ENCODE assay signal across 8 mouse cellular contexts in genomic region chr5:125404536-125404902, GRCm38 (mm10). TPM values are rescaled to one million over a fixed set of nuclear protein-coding genes. Genes with fewer than 3 reads are reported as not detected.
DNase-seq lines count a peak whose midpoint lies in the region; ATAC-seq and TF ChIP-seq lines count a peak whose summit lies in the region.

No protein-coding gene starts in this region.

- TF ChIP-seq CTCF in MEL (IDR thresholded peaks at IDR 0.05 in 2 of 3, conservative IDR thresholded peaks at IDR 0.05 in 1 of 3; ENCODE audit: control insufficient read depth in 1 of 3, insufficient read depth in 1 of 3, low read depth in 2 of 3, low read length in 3 of 3, poor library complexity in 1 of 3, severe bottlenecking in 1 of 3), result no peak
- no peak for TF ChIP-seq CTCF in liver, postnatal 0 days (IDR thresholded peaks at IDR 0.05; ENCODE audit: low read depth)

- peaks cover 26% of the 10 kb centered on the region for H3K4me1 ChIP-seq in heart, embryonic 13.5 days
- peaks cover 0 to 5% of the 10 kb centered on the region in 2 experiments; a peak in 1 of 4 replicates for H3K4me1 ChIP-seq in MEL (ENCODE audit: control insufficient read depth in 1 of 2, insufficient read depth in 2 of 2, low read length in 2 of 2)
- H3K4me1 ChIP-seq in forebrain, embryonic 16.5 days (replicated peaks; ENCODE audit: control insufficient read depth, insufficient read depth, low read length), result peaks cover 10% of the 10 kb centered on the region
- H3K4me1 ChIP-seq in liver, postnatal 0 days (ENCODE audit: insufficient read depth), result peaks cover 25% of the 10 kb centered on the region

- peak overlapping the region; percentile 93 for H3K27ac ChIP-seq in heart, embryonic 13.5 days (replicated peaks)
- H3K27ac ChIP-seq in MEL (ENCODE audit: control insufficient read depth, low read depth, low read length), result peak overlapping the region; percentile 62; the same call in 1 of the 2 replicates
- peak overlapping the region; percentile 93 for H3K27ac ChIP-seq in forebrain, embryonic 16.5 days (ENCODE audit: low read length)
- peak overlapping the region; percentile 87 for H3K27ac ChIP-seq in liver, postnatal 0 days (ENCODE audit: low read depth)

- H3K9me3 ChIP-seq in heart, embryonic 13.5 days, result no peaks in the 10 kb centered on the region
- no peaks in the 10 kb centered on the region for H3K9me3 ChIP-seq in MEL (replicated peaks; ENCODE audit: insufficient read depth, low read length)
- no peaks in the 10 kb centered on the region for H3K9me3 ChIP-seq in forebrain, embryonic 16.5 days (ENCODE audit: control insufficient read depth, low read length)
- no peaks in the 10 kb centered on the region for H3K9me3 ChIP-seq in liver, postnatal 0 days (ENCODE audit: low read length)

- no peak for DNase-seq in heart, postnatal 10 days
- peak; percentile 70 for DNase-seq in MEL (ENCODE audit: low read depth, low spot score)
- no peak for DNase-seq in liver, postnatal 0 days
- DNase-seq in layer of hippocampus, adult 9-11 months, result no peak
- no peak for DNase-seq in layer of hippocampus, adult 11-12 months (ENCODE audit: low spot score)

- no peak for TF ChIP-seq EP300 in MEL (IDR thresholded peaks at IDR 0.05; ENCODE audit: low read depth in 1 of 2, low read length in 2 of 2)
- TF ChIP-seq EP300 in liver, postnatal 0 days (IDR thresholded peaks at IDR 0.05; ENCODE audit: low read depth), result no peak

- intact Hi-C loops in heart, postnatal 10 days (cut with DNase I), result no loop called here

- peak overlapping the region; percentile 87 for H3K4me2 ChIP-seq in heart, embryonic 13.5 days
- peak overlapping the region; percentile 68 for H3K4me2 ChIP-seq in forebrain, embryonic 16.5 days (ENCODE audit: low read length)
- H3K4me2 ChIP-seq in liver, postnatal 0 days (ENCODE audit: low read depth, low read length), result peak overlapping the region; percentile 90

- no peak for TF ChIP-seq POLR2A in MEL (IDR thresholded peaks at IDR 0.05; ENCODE audit: control insufficient read depth in 1 of 2, insufficient read depth in 1 of 2, low read depth in 1 of 2, low read length in 2 of 2, poor library complexity in 1 of 2)

- ATAC-seq in heart, embryonic 13.5 days (ENCODE audit: extremely low read depth, insufficient number of reproducible peaks, low FRiP score, low TSS enrichment), result no peak
- no peak for ATAC-seq in forebrain, embryonic 16.5 days
- no peak for ATAC-seq in liver, postnatal 0 days
- ATAC-seq in monocyte, adult 5-6 weeks (replicated peaks; ENCODE audit: insufficient number of reproducible peaks, low FRiP score, low TSS enrichment, poor library complexity, severe bottlenecking), result no peak

- no peaks in the 10 kb centered on the region for H3K36me3 ChIP-seq in heart, embryonic 13.5 days
- H3K36me3 ChIP-seq in MEL (ENCODE audit: control insufficient read depth in 1 of 2, insufficient read depth in 2 of 2, low read length in 2 of 2), result no peaks in the 10 kb centered on the region; a peak in 1 of 4 replicates
- no peaks in the 10 kb centered on the region for H3K36me3 ChIP-seq in forebrain, embryonic 16.5 days (ENCODE audit: control insufficient read depth, insufficient read depth)
- no peaks in the 10 kb centered on the region for H3K36me3 ChIP-seq in liver, postnatal 0 days (replicated peaks; ENCODE audit: insufficient read depth, low read length)

- WGBS in heart, embryonic 13.5 days, result 2% methylated on average over 7 of the region's 7 CpGs
- 3% methylated on average over 7 of the region's 7 CpGs for WGBS in forebrain, embryonic 16.5 days
- 3% methylated on average over 7 of the region's 7 CpGs for WGBS in liver, postnatal 0 days (ENCODE audit: insufficient replicate concordance)

- peak overlapping the region; percentile 86 for H3K9ac ChIP-seq in heart, embryonic 13.5 days
- peak overlapping the region; percentile 74 for H3K9ac ChIP-seq in MEL (ENCODE audit: control insufficient read depth, low read depth, low read length, poor library complexity, severe bottlenecking)
- H3K9ac ChIP-seq in forebrain, embryonic 16.5 days (replicated peaks; ENCODE audit: low read depth, low read length), result peak overlapping the region; percentile 70
- peak overlapping the region; percentile 70 for H3K9ac ChIP-seq in liver, postnatal 0 days (replicated peaks)

- TF ChIP-seq RAD21 in MEL (IDR thresholded peaks at IDR 0.05; ENCODE audit: low read depth, low read length), result no peak

- 0 out of 2 replicates have a peak, but pooled peaks cover 5% of the 10 kb centered on the region for H3K27me3 ChIP-seq in heart, embryonic 13.5 days (replicated peaks)
- H3K27me3 ChIP-seq in MEL (ENCODE audit: control insufficient read depth in 1 of 2, insufficient read depth in 2 of 2, low read length in 2 of 2), result no peaks in the 10 kb centered on the region
- no peaks in the 10 kb centered on the region for H3K27me3 ChIP-seq in forebrain, embryonic 16.5 days (replicated peaks; ENCODE audit: control insufficient read depth, insufficient read depth, low read length)
- H3K27me3 ChIP-seq in liver, postnatal 0 days (ENCODE audit: insufficient read depth, low read length), result no peaks in the 10 kb centered on the region

- H3K4me3 ChIP-seq in heart, embryonic 13.5 days, result peak overlapping the region; percentile 68
- H3K4me3 ChIP-seq in MEL (ENCODE audit: control insufficient read depth in 1 of 2, insufficient read depth in 1 of 2, low read depth in 2 of 2, low read length in 2 of 2), result peak overlapping the region; percentile 77 to 81
- H3K4me3 ChIP-seq in forebrain, embryonic 16.5 days (replicated peaks; ENCODE audit: low read length), result peak overlapping the region; percentile 70
- peak overlapping the region; percentile 53 for H3K4me3 ChIP-seq in liver, postnatal 0 days (ENCODE audit: low read depth, low read length)

- H3K79me2 ChIP-seq in MEL (ENCODE audit: control insufficient read depth, insufficient read depth, low read length, poor library complexity), result no peaks in the 10 kb centered on the region; the same call in 1 of the 2 replicates

TF ChIP-seq in MEL, 35 proteins besides CTCF, POLR2A, EP300 and RAD21 (continues in another document):
- TF ChIP-seq MYC (IDR thresholded peaks at IDR 0.05; ENCODE audit: low read depth, low read length), result no peak
- TF ChIP-seq POLR2AphosphoS5 (IDR thresholded peaks at IDR 0.05; ENCODE audit: borderline replicate concordance, low read depth, low read length), result no peak
- no peak for TF ChIP-seq USF1 (IDR thresholded peaks at IDR 0.05; ENCODE audit: low read depth, low read length)
- TF ChIP-seq MXI1 (IDR thresholded peaks at IDR 0.05; ENCODE audit: low read depth, low read length), result no peak; the same call in 1 of the 2 replicates
- no peak for TF ChIP-seq GABPA (IDR thresholded peaks at IDR 0.05; ENCODE audit: low read depth, low read length)
- TF ChIP-seq SIN3A (IDR thresholded peaks at IDR 0.05; ENCODE audit: low read length), result 0 out of 2 replicates have a peak, but pooled peaks have one; percentile 5
- TF ChIP-seq TBP (IDR thresholded peaks at IDR 0.05; ENCODE audit: low read depth, low read length), result no peak
- no peak for TF ChIP-seq NRF1 (IDR thresholded peaks at IDR 0.05; ENCODE audit: insufficient read depth, low read depth, low read length, poor library complexity, severe bottlenecking)
- no peak; the same call in 1 of the 2 replicates for TF ChIP-seq MAZ (IDR thresholded peaks at IDR 0.05; ENCODE audit: low read depth, low read length)
- no peak for TF ChIP-seq ZNF384 (IDR thresholded peaks at IDR 0.05; ENCODE audit: low read depth, low read length)

RNA-seq across cellular contexts. Expression of gene Ubc, which starts 14.5 kb away (rescaled TPM):
- polyA plus RNA-seq in heart, embryonic 13.5 days (2015; fragmentation: Nextera tagmentation; extraction: Ambion mirVana), result 819 and 833 TPM in 2 replicates
- 1,000 to 10,000 TPM in 1 of 2 experiments, 100 to 1,000 TPM in 1; 934 to 1,069 TPM for total RNA-seq in heart, postnatal 10 days (2021)
- 511 and 526 TPM in 2 replicates for total RNA-seq in MEL (2012; rRNA removed)
- polyA plus RNA-seq in MEL (2012; ENCODE audit: insufficient read depth in 1 of 2, insufficient read length in 2 of 2, low read depth in 1 of 2, low replicate concordance in 2 of 2, missing spikeins in 1 of 2), result 1,000 to 10,000 TPM in 1 of 2 experiments, 100 to 1,000 TPM in 1; 113 to 1,075 TPM
- polyA plus RNA-seq in forebrain, embryonic 16.5 days (2015; fragmentation: Nextera tagmentation; extraction: Ambion mirVana), result 1,295 and 1,372 TPM in 2 replicates
- 369 and 531 TPM in 2 replicates for polyA plus RNA-seq in liver, postnatal 0 days (2015; fragmentation: Nextera tagmentation; extraction: Ambion mirVana)
- total RNA-seq in monocyte, adult 5-6 weeks (2017), result 791 to 1,058 TPM (median 1,006 TPM) in 3 replicates

RNA-seq across cellular contexts. Expression of gene Gm10382, which starts 15.4 kb away (rescaled TPM):
- polyA plus RNA-seq in heart, embryonic 13.5 days (2015; fragmentation: Nextera tagmentation; extraction: Ambion mirVana), result 0.68 and 0.70 TPM in 2 replicates
- not detected for total RNA-seq in heart, postnatal 10 days (2021)
- total RNA-seq in MEL (2012; rRNA removed), result 0.65 TPM in 2 replicates
- polyA plus RNA-seq in MEL (2012; ENCODE audit: insufficient read depth in 1 of 2, insufficient read length in 2 of 2, low read depth in 1 of 2, low replicate concordance in 2 of 2, missing spikeins in 1 of 2), result under 1 TPM in 1 of 2 experiments, not detected in 1; 0.96 TPM
- 0.39 and 0.46 TPM in 2 replicates for polyA plus RNA-seq in forebrain, embryonic 16.5 days (2015; fragmentation: Nextera tagmentation; extraction: Ambion mirVana)
- polyA plus RNA-seq in liver, postnatal 0 days (2015; fragmentation: Nextera tagmentation; extraction: Ambion mirVana), result 0.17 and 0.18 TPM in 2 replicates
- 2.9 TPM in 1 of 3 replicates, not detected in the others for total RNA-seq in monocyte, adult 5-6 weeks (2017)

RNA-seq across cellular contexts. Expression of gene Dhx37, which starts 29.4 kb away (rescaled TPM):
- polyA plus RNA-seq in heart, embryonic 13.5 days (2015; fragmentation: Nextera tagmentation; extraction: Ambion mirVana), result 8.5 and 9.8 TPM in 2 replicates
- 10 to 100 TPM; 13.2 to 14.7 TPM for total RNA-seq in heart, postnatal 10 days (2021)
- 26.0 and 27.4 TPM in 2 replicates for total RNA-seq in MEL (2012; rRNA removed)
- polyA plus RNA-seq in MEL (2012; ENCODE audit: insufficient read depth in 1 of 2, insufficient read length in 2 of 2, low read depth in 1 of 2, low replicate concordance in 2 of 2, missing spikeins in 1 of 2), result 100 to 1,000 TPM in 1 of 2 experiments, 10 to 100 TPM in 1; 55.3 to 549 TPM
- 10.5 and 13.5 TPM in 2 replicates for polyA plus RNA-seq in forebrain, embryonic 16.5 days (2015; fragmentation: Nextera tagmentation; extraction: Ambion mirVana)
- 3.3 and 3.4 TPM in 2 replicates for polyA plus RNA-seq in liver, postnatal 0 days (2015; fragmentation: Nextera tagmentation; extraction: Ambion mirVana)
- 4.7 to 22.7 TPM (median 19.3 TPM) in 3 replicates for total RNA-seq in monocyte, adult 5-6 weeks (2017)

RNA-seq across cellular contexts. Expression of gene Bri3bp, which starts 36.8 kb away (rescaled TPM):
- 35.8 and 42.0 TPM in 2 replicates for polyA plus RNA-seq in heart, embryonic 13.5 days (2015; fragmentation: Nextera tagmentation; extraction: Ambion mirVana)
- 10 to 100 TPM; 56.4 to 62.5 TPM for total RNA-seq in heart, postnatal 10 days (2021)
- 87.6 and 88.6 TPM in 2 replicates for total RNA-seq in MEL (2012; rRNA removed)
- 100 to 1,000 TPM in 1 of 2 experiments, 10 to 100 TPM in 1; 73.7 to 264 TPM for polyA plus RNA-seq in MEL (2012; ENCODE audit: insufficient read depth in 1 of 2, insufficient read length in 2 of 2, low read depth in 1 of 2, low replicate concordance in 2 of 2, missing spikeins in 1 of 2)
- 37.8 and 38.3 TPM in 2 replicates for polyA plus RNA-seq in forebrain, embryonic 16.5 days (2015; fragmentation: Nextera tagmentation; extraction: Ambion mirVana)
- polyA plus RNA-seq in liver, postnatal 0 days (2015; fragmentation: Nextera tagmentation; extraction: Ambion mirVana), result 20.2 and 20.9 TPM in 2 replicates
- 19.1 to 27.0 TPM (median 23.6 TPM) in 3 replicates for total RNA-seq in monocyte, adult 5-6 weeks (2017)
